Mouse (Mus musculus) heart, embryonic 14.5 days (tissue): ENCODE results near the gene 0610010F05Rik. TPM values are rescaled to one million over a fixed set of nuclear protein-coding genes. Genes with fewer than 3 reads are reported as not detected.
"Not testable (repeated sequence)": the region's sequence is repeated elsewhere in the genome, so short reads cannot be mapped to it uniquely, and the experiment has no call there.

Source experiments
- ATAC-seq: fragments of 200-750 bp; cut with Nextera tagmentation; 2 replicates; pipeline ENCODE4 v1.8.0; 2017; ENCODE audit warnings: low read depth, moderate TSS enrichment; ENCODE audit not compliant: insufficient number of reproducible peaks, insufficient read depth, low FRiP score
- H3K27ac ChIP-seq, 2 experiments: fragments of 200-500 bp in 1 of 2; fragments of 300-500 bp in 1 of 2; sonication (generic) in 1 of 2; replicated peaks in 1 of 2; 2 replicates each; pipeline ENCODE4 v1.5.1; 2012 to 2014; ENCODE audit warnings: low read depth in 2 of 2, low read length in 2 of 2, control low read depth in 1 of 2, mild to moderate bottlenecking in 1 of 2, mixed read lengths in 1 of 2; ENCODE audit not compliant: control insufficient read depth in 1 of 2, insufficient read depth in 1 of 2
- H3K27me3 ChIP-seq: fragments of 300-500 bp; sonication (generic); 2 replicates; pipeline ENCODE4 v1.6.1; 2014; ENCODE audit warnings: mild to moderate bottlenecking, low read length, control low read depth; ENCODE audit not compliant: control insufficient read depth, insufficient read depth
- H3K36me3 ChIP-seq: fragments of 300-500 bp; sonication (generic); 2 replicates; pipeline ENCODE4 v1.6.1; 2014; ENCODE audit warnings: mild to moderate bottlenecking, control low read depth, low read length, mixed read lengths; ENCODE audit not compliant: control insufficient read depth, insufficient read depth
- H3K4me1 ChIP-seq, 2 experiments: fragments of 200-500 bp in 1 of 2; fragments of 300-500 bp in 1 of 2; sonication (generic) in 1 of 2; 2 replicates each; pipeline ENCODE4 v1.6.1; 2012 to 2014; ENCODE audit warnings: low read length in 2 of 2, control low read depth in 1 of 2, mixed read lengths in 1 of 2; ENCODE audit not compliant: control insufficient read depth in 2 of 2, insufficient read depth in 2 of 2
- H3K4me2 ChIP-seq: fragments of 300-500 bp; sonication (generic); 2 replicates; pipeline ENCODE4 v1.6.1; 2014; ENCODE audit warnings: mild to moderate bottlenecking, low read length
- H3K4me3 ChIP-seq, 2 experiments: fragments of 200-500 bp in 1 of 2; fragments of 300-500 bp in 1 of 2; sonication (generic) in 1 of 2; 2 replicates each; pipeline ENCODE4 v1.5.1; 2012 to 2014; ENCODE audit warnings: low read length in 2 of 2, mild to moderate bottlenecking in 2 of 2, control low read depth in 1 of 2, low read depth in 1 of 2, moderate library complexity in 1 of 2; ENCODE audit not compliant: control insufficient read depth in 1 of 2, insufficient read depth in 1 of 2
- H3K9ac ChIP-seq: fragments of 300-500 bp; sonication (generic); 2 replicates; pipeline ENCODE4 v1.6.1; 2014; ENCODE audit warnings: mild to moderate bottlenecking, low read length
- H3K9me3 ChIP-seq: fragments of 300-500 bp; sonication (generic); 2 replicates; pipeline ENCODE4 v1.6.1; 2016; ENCODE audit warnings: low read length, control low read depth; ENCODE audit not compliant: control insufficient read depth
- WGBS: fragments of 180-500 bp; shearing (Covaris S2); extraction: QIAGEN DNeasy Blood & Tissue Kit; methylation state at CpG from one replicate; pipeline ENCODE4 v1.1.7; 2014; 5-methylcytosine and 5-hydroxymethylcytosine counted together
- polyA plus RNA-seq: library from polyadenylated mRNA; unstranded; fragments of >200 nt; fragmentation: Nextera tagmentation; extraction: Ambion mirVana; gene quantifications from 2 replicates; pipeline ENCODE4 v1.2.1, GENCODE M21; 2014

The 0610010F05Rik gene
- polyA plus RNA-seq, 1 experiment from 2014 or later: 19.5 TPM

GRCm38 (mm10) chr11:23647431-23647830 is 14.0 kb upstream of the 0610010F05Rik start:
- H3K9me3 ChIP-seq: no peaks in the 10 kb centered on the region
- H3K9ac ChIP-seq: no peak overlapping the region
- no peak for ATAC-seq
- H3K4me3 ChIP-seq: no peak overlapping the region
- H3K4me2 ChIP-seq: no peak overlapping the region
- H3K36me3 ChIP-seq: peaks cover 52% of the 10 kb centered on the region
- no peak overlapping the region for H3K27ac ChIP-seq
- H3K27me3 ChIP-seq: no peaks in the 10 kb centered on the region
- no peaks in the 10 kb centered on the region for H3K4me1 ChIP-seq

- ATAC-seq: no peak
- Histone ChIP-seq H3K27me3 (no peaks in the 10 kb centered on the region), H3K4me3 (no peak overlapping the region), H3K36me3 (peaks cover 19% of the 10 kb centered on the region), H3K9me3 (no peaks in the 10 kb centered on the region), H3K27ac (no peak overlapping the region), H3K4me2 (peak overlapping the region; percentile 82; the same call in 1 of the 2 replicates), H3K9ac (no peak overlapping the region), H3K4me1 (peaks cover 2 to 9% of the 10 kb centered on the region in 2 experiments; a peak in 2 of 4 replicates)
- 40% methylated on average over 8 of the region's 8 CpGs for WGBS
These were observed 1.1 kb upstream of the 0610010F05Rik start for GRCm38 (mm10) chr11:23634573-23634972.

GRCm38 (mm10) chr11:23633879-23634215 is 408 bp upstream of the 0610010F05Rik start:
- Histone ChIP-seq H3K4me1 (peaks cover 2 to 9% of the 10 kb centered on the region in 2 experiments; a peak in 2 of 4 replicates), H3K9me3 (no peaks in the 10 kb centered on the region), H3K36me3 (peaks cover 14% of the 10 kb centered on the region), H3K27ac (peak overlapping the region in 1 of 2 experiments; percentile 48; a peak in 1 of 4 replicates), H3K4me3 (peak overlapping the region; percentile 12 to 87; a peak in 3 of 4 replicates), H3K4me2 (peak overlapping the region; percentile 82), H3K9ac (no peak overlapping the region; the same call in 1 of the 2 replicates), H3K27me3 (no peaks in the 10 kb centered on the region)
- 10% methylated on average over 7 of the region's 7 CpGs for WGBS
- ATAC-seq: peak; percentile 3; the same call in 1 of the 2 replicates

GRCm38 (mm10) chr11:23630664-23631063 is 2.8 kb downstream of the 0610010F05Rik start:
- no peak for ATAC-seq
- no peaks in the 10 kb centered on the region for H3K27me3 ChIP-seq
- peaks cover 2 to 9% of the 10 kb centered on the region in 2 experiments; a peak in 2 of 4 replicates for H3K4me1 ChIP-seq
- H3K4me2 ChIP-seq: no peak overlapping the region
- H3K4me3 ChIP-seq: no peak overlapping the region
- peaks cover 20% of the 10 kb centered on the region for H3K36me3 ChIP-seq
- H3K9ac ChIP-seq: no peak overlapping the region
- no peaks in the 10 kb centered on the region for H3K9me3 ChIP-seq
- no peak overlapping the region for H3K27ac ChIP-seq

GRCm38 (mm10) chr11:23618995-23619394 is 14.4 kb downstream of the 0610010F05Rik start:
- Histone ChIP-seq H3K4me3 (no peak overlapping the region), H3K4me2 (no peak overlapping the region), H3K4me1 (no peaks in the 10 kb centered on the region), H3K27ac (no peak overlapping the region), H3K9me3 (no peaks in the 10 kb centered on the region), H3K27me3 (no peaks in the 10 kb centered on the region), H3K9ac (no peak overlapping the region), H3K36me3 (peaks cover 46% of the 10 kb centered on the region)
- no peak for ATAC-seq
- WGBS: 45% methylated on average over 5 of the region's 5 CpGs

- Histone ChIP-seq H3K4me1 (no peaks in the 10 kb centered on the region), H3K27ac (no peak overlapping the region), H3K4me3 (no peak overlapping the region), H3K4me2 (no peak overlapping the region), H3K36me3 (peaks cover 44% of the 10 kb centered on the region), H3K9ac (no peak overlapping the region), H3K9me3 (no peaks in the 10 kb centered on the region), H3K27me3 (no peaks in the 10 kb centered on the region)
- WGBS: 75% methylated on average over 5 of the region's 5 CpGs
- ATAC-seq: no peak
These were observed 18.9 kb downstream of the 0610010F05Rik start for GRCm38 (mm10) chr11:23614546-23614945.

- H3K9me3 ChIP-seq, H3K27me3 ChIP-seq, H3K4me2 ChIP-seq, H3K4me1 ChIP-seq, H3K9ac ChIP-seq, H3K27ac ChIP-seq, ATAC-seq, H3K4me3 ChIP-seq: not testable (repeated sequence)
- H3K36me3 ChIP-seq: peaks cover 56% of the 10 kb centered on the region
- 87% methylated on average over 6 of the region's 6 CpGs for whole genome bisulfite sequencing
These were observed 26.1 kb downstream of the 0610010F05Rik start for GRCm38 (mm10) chr11:23607291-23607690.

- H3K9me3 ChIP-seq: no peaks in the 10 kb centered on the region
- 54% methylated on average over 7 of the region's 7 CpGs for WGBS
- no peak for ATAC-seq
These were observed 63.3 kb downstream of the 0610010F05Rik start for GRCm38 (mm10) chr11:23570130-23570529.

More at GRCm38 (mm10) chr11:23570130-23570529, 63.3 kb downstream of the 0610010F05Rik start:
- Histone ChIP-seq H3K36me3 (peaks cover 36% of the 10 kb centered on the region), H3K4me2 (no peak overlapping the region), H3K9ac (no peak overlapping the region), H3K4me3 (no peak overlapping the region), H3K4me1 (no peaks in the 10 kb centered on the region), H3K27me3 (no peaks in the 10 kb centered on the region), H3K27ac (no peak overlapping the region)
